Mouse (Mus musculus): ENCODE data around the gene Spsb1. TPM values are rescaled to one million over a fixed set of nuclear protein-coding genes. Genes with fewer than 3 reads are reported as not detected.

Spsb1 gene
- polyA plus RNA-seq, 2 experiments = 0.23 to 0.46 TPM

DNA sequence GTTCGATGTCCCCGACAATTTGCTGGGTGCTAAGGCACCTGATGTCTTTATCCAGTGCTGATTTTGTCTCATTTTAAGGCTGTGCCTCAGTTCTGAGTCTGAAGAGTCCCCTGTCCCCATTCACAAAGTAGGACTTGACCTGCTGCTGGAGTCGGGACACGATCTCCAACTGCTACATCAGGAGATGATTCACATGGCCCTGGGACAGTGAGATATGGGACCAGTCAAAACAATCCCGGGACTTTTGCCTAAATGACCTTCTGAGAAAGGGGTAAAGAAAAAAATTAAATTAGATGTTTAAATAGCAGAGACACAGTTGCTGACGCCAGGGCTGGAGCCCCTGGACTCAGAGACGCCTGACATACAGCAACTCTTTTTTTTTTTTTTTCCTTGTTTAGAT lies 21.8 kb downstream of the Spsb1 start:
- no peak overlapping the region for H3K4me3 ChIP-seq (ENCODE audit: insufficient read depth in 1 of 2, low read depth in 2 of 2, low read length in 2 of 2)
- no peak for DNase-seq (ENCODE audit: low read depth in 3 of 3, low spot score in 3 of 3)
- 71% methylated on average over 7 of the region's 7 CpGs for WGBS (ENCODE audit: insufficient replicate concordance)
- no peak overlapping the region for H3K9ac ChIP-seq (replicated peaks)
- H3K27me3 ChIP-seq (ENCODE audit: control insufficient read depth, insufficient read depth, low read length) = no peaks in the 10 kb centered on the region
- no peaks in the 10 kb centered on the region for H3K9me3 ChIP-seq (ENCODE audit: control insufficient read depth, low read length)
- H3K4me2 ChIP-seq (ENCODE audit: low read depth) = no peak overlapping the region
- TF ChIP-seq CTCF (IDR thresholded peaks at IDR 0.05; ENCODE audit: low read depth) = no peak
- TF ChIP-seq EP300 (IDR thresholded peaks at IDR 0.05; ENCODE audit: low read depth) = no peak
- H3K4me1 ChIP-seq (replicated peaks; ENCODE audit: control insufficient read depth in 2 of 2, insufficient read depth in 2 of 2, low read length in 1 of 2) = no peaks in the 10 kb centered on the region
- H3K36me3 ChIP-seq (replicated peaks; ENCODE audit: control insufficient read depth, insufficient read depth, low read depth) = no peaks in the 10 kb centered on the region
- H3K27ac ChIP-seq = no peak overlapping the region
- no peak for ATAC-seq (ENCODE audit: insufficient read depth)

DNA sequence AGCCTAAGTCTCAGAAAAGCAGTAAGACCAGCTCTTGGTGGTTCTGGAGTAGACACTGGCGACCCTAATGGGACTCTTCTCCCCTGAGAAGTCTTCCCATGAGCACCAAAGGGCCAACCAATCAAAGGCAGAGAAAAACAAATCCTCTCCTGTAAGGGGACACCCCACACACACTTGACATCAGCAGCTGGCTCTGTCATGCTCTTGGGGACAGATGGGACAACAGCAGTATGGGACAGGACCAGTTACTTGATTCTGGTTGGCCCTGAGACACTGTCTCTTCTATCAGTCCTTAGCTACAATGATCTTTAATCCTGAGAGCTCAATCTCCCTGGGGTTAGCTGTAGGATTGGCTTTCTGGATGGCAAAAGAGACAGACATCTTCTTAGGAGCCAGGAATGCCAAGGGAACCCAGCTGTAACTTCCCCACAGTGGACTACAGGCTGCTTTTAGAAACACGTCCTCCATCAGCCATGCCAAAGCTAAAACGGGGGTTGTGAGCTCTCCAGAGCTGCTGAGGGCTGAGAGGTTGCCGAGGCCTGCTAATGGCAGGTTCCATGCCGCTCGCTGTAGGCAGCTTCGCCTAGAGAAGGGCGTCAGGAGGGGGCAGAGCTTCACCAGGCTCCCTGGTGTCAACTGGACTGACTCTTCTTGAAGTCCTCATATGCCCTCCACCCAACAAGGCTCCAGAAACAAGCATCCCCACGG lies 22.6 kb downstream of the Spsb1 start:
- H3K4me1 ChIP-seq (replicated peaks; ENCODE audit: control insufficient read depth in 2 of 2, insufficient read depth in 2 of 2, low read length in 1 of 2) = no peaks in the 10 kb centered on the region
- TF ChIP-seq EP300 (IDR thresholded peaks at IDR 0.05; ENCODE audit: low read depth) = no peak
- TF ChIP-seq CTCF (IDR thresholded peaks at IDR 0.05; ENCODE audit: low read depth) = no peak
- no peak for ATAC-seq (ENCODE audit: insufficient read depth)
- no peak for DNase-seq (ENCODE audit: low read depth in 3 of 3, low spot score in 3 of 3)
- H3K36me3 ChIP-seq (replicated peaks; ENCODE audit: control insufficient read depth, insufficient read depth, low read depth) = no peaks in the 10 kb centered on the region
- no peaks in the 10 kb centered on the region for H3K27me3 ChIP-seq (ENCODE audit: control insufficient read depth, insufficient read depth, low read length)
- H3K27ac ChIP-seq = no peak overlapping the region
- WGBS (ENCODE audit: insufficient replicate concordance) = 61% methylated on average over 9 of the region's 9 CpGs
- no peak overlapping the region for H3K4me2 ChIP-seq (ENCODE audit: low read depth)
- H3K9me3 ChIP-seq (ENCODE audit: control insufficient read depth, low read length) = no peaks in the 10 kb centered on the region
- no peak overlapping the region for H3K9ac ChIP-seq (replicated peaks)
- no peak overlapping the region for H3K4me3 ChIP-seq (ENCODE audit: insufficient read depth in 1 of 2, low read depth in 2 of 2, low read length in 2 of 2)

DNA sequence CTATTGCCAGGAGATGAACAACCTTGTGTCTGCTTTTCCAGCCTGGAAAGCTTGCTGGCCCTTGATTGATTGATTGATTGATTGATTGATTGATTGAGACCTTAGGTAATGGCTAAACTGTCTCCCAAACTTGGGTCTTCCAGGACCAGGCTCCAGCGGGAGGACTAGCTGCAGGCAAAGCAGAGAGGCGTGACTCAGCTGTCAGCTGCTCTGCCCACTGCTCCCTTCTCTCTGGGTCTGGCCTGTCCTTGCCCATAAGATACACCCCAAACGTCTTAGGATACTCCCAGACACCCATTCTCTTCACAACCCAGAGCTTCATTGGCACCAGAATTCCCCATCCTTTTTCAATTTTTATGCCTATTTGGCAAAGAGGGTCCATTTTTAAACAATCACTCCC lies 24.1 kb downstream of the Spsb1 start:
- DNase-seq (ENCODE audit: low read depth in 3 of 3, low spot score in 3 of 3) (no peak), ATAC-seq (ENCODE audit: insufficient read depth) (no peak)
- H3K27ac ChIP-seq = no peak overlapping the region
- no peaks in the 10 kb centered on the region for H3K36me3 ChIP-seq (replicated peaks; ENCODE audit: control insufficient read depth, insufficient read depth, low read depth)
- H3K9ac ChIP-seq (replicated peaks) = no peak overlapping the region
- no peaks in the 10 kb centered on the region for H3K27me3 ChIP-seq (ENCODE audit: control insufficient read depth, insufficient read depth, low read length)
- H3K4me2 ChIP-seq (ENCODE audit: low read depth) = no peak overlapping the region
- no peaks in the 10 kb centered on the region for H3K9me3 ChIP-seq (ENCODE audit: control insufficient read depth, low read length)
- no peak for TF ChIP-seq CTCF (IDR thresholded peaks at IDR 0.05; ENCODE audit: low read depth)
- TF ChIP-seq EP300 (IDR thresholded peaks at IDR 0.05; ENCODE audit: low read depth) = no peak
- 41% methylated on average over 3 of the region's 3 CpGs for WGBS (ENCODE audit: insufficient replicate concordance)
- no peak overlapping the region for H3K4me3 ChIP-seq (ENCODE audit: insufficient read depth in 1 of 2, low read depth in 2 of 2, low read length in 2 of 2)
- H3K4me1 ChIP-seq (replicated peaks; ENCODE audit: control insufficient read depth in 2 of 2, insufficient read depth in 2 of 2, low read length in 1 of 2) = no peaks in the 10 kb centered on the region

DNA sequence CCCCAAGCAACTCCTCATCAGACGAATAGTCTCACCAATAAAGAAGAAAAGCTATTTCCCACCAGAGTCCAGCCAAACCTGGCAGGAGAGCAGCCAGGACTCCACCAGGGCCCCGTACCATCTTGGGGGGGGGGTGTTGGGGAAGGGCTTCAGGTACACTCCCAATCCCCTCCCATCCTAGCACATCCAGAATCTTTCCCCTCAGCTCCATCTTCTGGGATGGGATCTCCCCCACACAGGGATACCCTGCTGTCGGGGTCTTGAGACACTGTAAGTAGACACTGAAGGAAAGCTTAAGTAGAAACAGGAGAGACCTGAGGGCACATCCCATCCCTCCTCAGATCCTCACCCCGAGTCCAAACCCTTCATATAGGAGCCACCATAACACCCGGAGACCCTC lies 31.8 kb downstream of the Spsb1 start:
- ATAC-seq (ENCODE audit: insufficient read depth) = no peak
- TF ChIP-seq EP300 (IDR thresholded peaks at IDR 0.05; ENCODE audit: low read depth) (no peak), CTCF (IDR thresholded peaks at IDR 0.05; ENCODE audit: low read depth) (no peak)
- H3K4me1 ChIP-seq (replicated peaks; ENCODE audit: control insufficient read depth in 2 of 2, insufficient read depth in 2 of 2, low read length in 1 of 2) = peaks cover 0 to under 1% of the 10 kb centered on the region in 2 experiments; a peak in 1 of 4 replicates
- DNase-seq (ENCODE audit: low read depth in 3 of 3, low spot score in 3 of 3) = no peak
- H3K9me3 ChIP-seq (ENCODE audit: control insufficient read depth, low read length) = no peaks in the 10 kb centered on the region
- no peaks in the 10 kb centered on the region for H3K36me3 ChIP-seq (replicated peaks; ENCODE audit: control insufficient read depth, insufficient read depth, low read depth)
- H3K9ac ChIP-seq (replicated peaks) = no peak overlapping the region
- H3K4me3 ChIP-seq (ENCODE audit: insufficient read depth in 1 of 2, low read depth in 2 of 2, low read length in 2 of 2) = no peak overlapping the region
- WGBS (ENCODE audit: insufficient replicate concordance) = 39% methylated on average over 4 of the region's 5 CpGs
- H3K27me3 ChIP-seq (ENCODE audit: control insufficient read depth, insufficient read depth, low read length) = no peaks in the 10 kb centered on the region
- H3K4me2 ChIP-seq (ENCODE audit: low read depth) = no peak overlapping the region
- no peak overlapping the region for H3K27ac ChIP-seq

DNA sequence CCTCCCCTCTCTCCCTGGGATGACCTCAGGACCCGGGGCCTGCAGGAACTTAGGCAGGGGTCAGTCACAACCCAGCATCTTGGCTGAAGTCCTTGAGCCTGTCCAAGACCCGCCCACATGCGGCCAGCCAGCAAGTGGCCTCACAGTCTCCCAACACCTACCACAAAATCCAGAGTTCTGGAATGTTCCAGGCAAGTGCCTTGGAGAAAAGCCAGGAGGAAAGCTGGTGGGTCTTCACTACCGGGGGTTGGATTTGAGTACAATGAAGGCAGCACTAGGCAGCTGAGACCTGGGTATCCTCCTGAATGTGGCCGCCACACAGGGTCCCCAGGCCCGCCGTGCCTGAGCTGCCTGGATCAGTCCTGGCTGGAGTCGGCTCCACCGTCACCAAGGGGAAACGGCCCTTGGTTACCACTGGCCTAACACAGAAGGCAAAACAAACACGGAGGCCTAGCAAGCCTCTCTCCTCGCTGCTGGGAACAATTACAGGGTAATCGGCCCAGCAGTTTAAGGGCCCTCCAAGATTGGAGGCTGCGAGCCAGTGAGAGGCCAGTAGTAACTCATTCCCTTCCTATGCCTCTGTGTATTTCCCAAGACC lies 32.6 kb downstream of the Spsb1 start:
- H3K27me3 ChIP-seq (ENCODE audit: control insufficient read depth, insufficient read depth, low read length) = no peaks in the 10 kb centered on the region
- ATAC-seq (ENCODE audit: insufficient read depth) (no peak), DNase-seq (ENCODE audit: low read depth in 3 of 3, low spot score in 3 of 3) (no peak)
- 39% methylated on average over 14 of the region's 14 CpGs for WGBS (ENCODE audit: insufficient replicate concordance)
- H3K4me3 ChIP-seq (ENCODE audit: insufficient read depth in 1 of 2, low read depth in 2 of 2, low read length in 2 of 2) = no peak overlapping the region
- TF ChIP-seq EP300 (IDR thresholded peaks at IDR 0.05; ENCODE audit: low read depth) = no peak
- no peak for TF ChIP-seq CTCF (IDR thresholded peaks at IDR 0.05; ENCODE audit: low read depth)
- H3K9me3 ChIP-seq (ENCODE audit: control insufficient read depth, low read length) = no peaks in the 10 kb centered on the region
- H3K27ac ChIP-seq = no peak overlapping the region
- H3K9ac ChIP-seq (replicated peaks) = no peak overlapping the region
- H3K4me1 ChIP-seq (replicated peaks; ENCODE audit: control insufficient read depth in 2 of 2, insufficient read depth in 2 of 2, low read length in 1 of 2) = peaks cover 0 to 4% of the 10 kb centered on the region in 2 experiments; a peak in 1 of 4 replicates
- no peak overlapping the region for H3K4me2 ChIP-seq (ENCODE audit: low read depth)
- no peaks in the 10 kb centered on the region for H3K36me3 ChIP-seq (replicated peaks; ENCODE audit: control insufficient read depth, insufficient read depth, low read depth)

Measured in liver, embryonic 14.5 days (tissue).